Mouse (Mus musculus) liver, adult 2 months (tissue): ENCODE measurements around the gene H2-Q10. TPM values are rescaled to one million over a fixed set of nuclear protein-coding genes. Genes with fewer than 3 reads are reported as not detected.
"Not testable (repeated sequence)": the region's sequence is repeated elsewhere in the genome, so short reads cannot be mapped to it uniquely, and the experiment has no call there.

Source experiments
- DNase-seq: peaks from one replicate; pipeline ENCODE4 v3.0.0-alpha.2; 2011; ENCODE audit warnings: low read depth, low spot score; ENCODE audit errors: extremely low read depth
- H3K27ac ChIP-seq: fragments of 200-500 bp; replicated peaks from 2 replicates; pipeline ENCODE4 v1.5.1; 2012; ENCODE audit warnings: low read depth, mild to moderate bottlenecking, control low read depth, inconsistent platforms, low read length; ENCODE audit not compliant: insufficient read depth
- H3K27me3 ChIP-seq: fragments of 200-500 bp; 2 replicates; pipeline ENCODE4 v1.6.1; 2012; ENCODE audit warnings: mild to moderate bottlenecking, moderate library complexity, low read length, inconsistent platforms; ENCODE audit not compliant: control insufficient read depth, insufficient read depth
- H3K36me3 ChIP-seq: fragments of 200-500 bp; 2 replicates; pipeline ENCODE4 v1.6.1; 2012; ENCODE audit warnings: low read length, inconsistent platforms; ENCODE audit not compliant: control insufficient read depth, insufficient read depth
- H3K4me1 ChIP-seq: fragments of 200-500 bp; 2 replicates; pipeline ENCODE4 v1.6.1; 2011; ENCODE audit warnings: low read length; ENCODE audit not compliant: control insufficient read depth, insufficient read depth
- H3K4me3 ChIP-seq: fragments of 200-500 bp; 2 replicates; pipeline ENCODE4 v1.5.1; 2011; ENCODE audit warnings: low read depth, mild to moderate bottlenecking, control low read depth, low read length, moderate library complexity; ENCODE audit not compliant: insufficient read depth
- H3K79me2 ChIP-seq: fragments of 200-500 bp; 2 replicates; pipeline ENCODE4 v1.6.1; 2012; ENCODE audit warnings: inconsistent platforms, mild to moderate bottlenecking, low read length, moderate library complexity; ENCODE audit not compliant: control insufficient read depth, insufficient read depth
- H3K9ac ChIP-seq: fragments of 200-500 bp; 2 replicates; pipeline ENCODE4 v1.6.1; 2012; ENCODE audit warnings: low read depth, mild to moderate bottlenecking, control low read depth, inconsistent platforms, low read length
- WGBS: fragments of 180-500 bp; shearing (Covaris S2); methylation state at CpG from one replicate; pipeline ENCODE4 v1.1.7; 2018; 5-methylcytosine and 5-hydroxymethylcytosine counted together
- polyA plus RNA-seq: library from polyadenylated mRNA; depleted of rRNA; stranded (reverse); fragments of >200 nt; gene quantifications from 2 replicates; pipeline ENCODE4 v1.2.3, GENCODE M21; 2012
- total RNA-seq: library from RNA; depleted of rRNA; stranded (reverse); fragments of >200 nt; gene quantifications from 2 replicates; pipeline ENCODE4 v1.2.3, GENCODE M21; 2014

The H2-Q10 gene
- total and polyA plus RNA-seq, 2 experiments = 1,696 to 3,421 TPM

GRCm38 (mm10) chr17:35438885-35439284, 31.0 kb upstream of the H2-Q10 start, which contains the start of gene H2-Q7:
TSS of gene H2-Q7 (plus strand) at chr17:35439155.
- peak; percentile 77 for DNase-seq
- H3K27ac ChIP-seq, H3K36me3 ChIP-seq, H3K4me1 ChIP-seq, H3K27me3 ChIP-seq, H3K79me2 ChIP-seq: not testable (repeated sequence)
- Histone ChIP-seq H3K9ac (peak within 1 kb of the TSS; percentile 80), H3K4me3 (peak within 1 kb of the TSS; percentile 67)
- 2% methylated on average over 18 of the region's 18 CpGs for WGBS

GRCm38 (mm10) chr17:35439295-35439747, 30.6 kb upstream of the H2-Q10 start:
- peak; percentile 21 for DNase-seq
- not testable (repeated sequence) for H3K27ac ChIP-seq

GRCm38 (mm10) chr17:35439925-35440645, 29.8 kb upstream of the H2-Q10 start:
- H3K27me3 ChIP-seq, DNase-seq, H3K79me2 ChIP-seq, H3K36me3 ChIP-seq, H3K27ac ChIP-seq, H3K9ac ChIP-seq, H3K4me1 ChIP-seq: not testable (repeated sequence)
- 71% methylated on average over 27 of the region's 27 CpGs for WGBS
- peak overlapping the region; percentile 66; the same call in 1 of the 2 replicates for H3K4me3 ChIP-seq

More at GRCm38 (mm10) chr17:35439295-35439747, 30.6 kb upstream of the H2-Q10 start:
- not testable (repeated sequence) for H3K36me3 ChIP-seq, H3K27me3 ChIP-seq, H3K79me2 ChIP-seq, H3K4me1 ChIP-seq
- WGBS = 2% methylated on average over 43 of the region's 48 CpGs
- peak overlapping the region; percentile 80 for H3K9ac ChIP-seq
- H3K4me3 ChIP-seq = peak overlapping the region; percentile 67

- DNase-seq, H3K27ac ChIP-seq, H3K27me3 ChIP-seq, H3K36me3 ChIP-seq, H3K4me1 ChIP-seq, H3K4me3 ChIP-seq, H3K9ac ChIP-seq, H3K79me2 ChIP-seq: not testable (repeated sequence)
- 90% methylated on average over 2 of the region's 2 CpGs for WGBS
These were observed 27.5 kb upstream of the H2-Q10 start for GRCm38 (mm10) chr17:35442376-35442775.

GRCm38 (mm10) chr17:35444510-35444909, 25.4 kb upstream of the H2-Q10 start:
- not testable (repeated sequence) for H3K4me1 ChIP-seq, DNase-seq, H3K9ac ChIP-seq, H3K4me3 ChIP-seq, H3K79me2 ChIP-seq, H3K27me3 ChIP-seq, H3K27ac ChIP-seq, H3K36me3 ChIP-seq
- WGBS = 75% methylated on average over 2 of the region's 2 CpGs

- not testable (repeated sequence) for H3K79me2 ChIP-seq, H3K4me3 ChIP-seq, H3K36me3 ChIP-seq, H3K4me1 ChIP-seq, H3K9ac ChIP-seq, H3K27ac ChIP-seq, DNase-seq, H3K27me3 ChIP-seq
- WGBS = no CpG with 5 or more reads among the region's 1 CpGs
These were observed 11.6 kb upstream of the H2-Q10 start for GRCm38 (mm10) chr17:35458247-35458646.

GRCm38 (mm10) chr17:35460513-35461341, 9.2 kb upstream of the H2-Q10 start:
- not testable (repeated sequence) for H3K4me1 ChIP-seq, DNase-seq
- WGBS = 74% methylated on average over 3 of the region's 9 CpGs

More at GRCm38 (mm10) chr17:35460513-35461341, 9.2 kb upstream of the H2-Q10 start:
- H3K9ac ChIP-seq, H3K36me3 ChIP-seq, H3K27ac ChIP-seq, H3K79me2 ChIP-seq, H3K4me3 ChIP-seq, H3K27me3 ChIP-seq: not testable (repeated sequence)
